Mouse (Mus musculus): ENCODE results near the gene Phlda3.

Gene Phlda3

GRCm38 (mm10) chr1:135770896-135771572 lies 5.1 kb downstream of the Phlda3 start:
- no peak for TF ChIP-seq GATA4 (IDR thresholded peaks at IDR 0.05; ENCODE audit: insufficient replicate concordance, low read length)

GRCm38 (mm10) chr1:135771573-135771970 lies 5.7 kb downstream of the Phlda3 start:
- no peak for TF ChIP-seq GATA4 (IDR thresholded peaks at IDR 0.05; ENCODE audit: insufficient replicate concordance, low read length)

- no peak for TF ChIP-seq GATA4 (IDR thresholded peaks at IDR 0.05; ENCODE audit: insufficient replicate concordance, low read length)
Observed at GRCm38 (mm10) chr1:135776596-135776995, 10.7 kb downstream of the Phlda3 start.

- no peak for TF ChIP-seq GATA4 (IDR thresholded peaks at IDR 0.05; ENCODE audit: insufficient replicate concordance, low read length)
Observed at GRCm38 (mm10) chr1:135777046-135777445, 11.1 kb downstream of the Phlda3 start.

- TF ChIP-seq GATA4 (IDR thresholded peaks at IDR 0.05; ENCODE audit: insufficient replicate concordance, low read length) = no peak
Observed at GRCm38 (mm10) chr1:135778780-135779535, 13.0 kb downstream of the Phlda3 start, which contains the start of gene Tnni1. Tnni1 (plus strand) TSS chr1:135779434.

- TF ChIP-seq GATA4 (IDR thresholded peaks at IDR 0.05; ENCODE audit: insufficient replicate concordance, low read length) = no peak
Observed at GRCm38 (mm10) chr1:135780649-135781048, 14.7 kb downstream of the Phlda3 start.

GRCm38 (mm10) chr1:135781220-135781619 lies 15.3 kb downstream of the Phlda3 start:
- TF ChIP-seq GATA4 (IDR thresholded peaks at IDR 0.05; ENCODE audit: insufficient replicate concordance, low read length) = no peak

- TF ChIP-seq GATA4 (IDR thresholded peaks at IDR 0.05; ENCODE audit: insufficient replicate concordance, low read length) = no peak
Observed at GRCm38 (mm10) chr1:135782816-135783215, 16.9 kb downstream of the Phlda3 start.

GRCm38 (mm10) chr1:135787799-135788198 lies 21.9 kb downstream of the Phlda3 start:
- TF ChIP-seq GATA4 (IDR thresholded peaks at IDR 0.05; ENCODE audit: insufficient replicate concordance, low read length) = no peak

GRCm38 (mm10) chr1:135788708-135789107 lies 22.8 kb downstream of the Phlda3 start:
- TF ChIP-seq GATA4 (IDR thresholded peaks at IDR 0.05; ENCODE audit: insufficient replicate concordance, low read length) = no peak

GRCm38 (mm10) chr1:135789815-135790214 lies 23.9 kb downstream of the Phlda3 start:
- peak; percentile 44; the same call in 1 of the 2 replicates for TF ChIP-seq GATA4 (IDR thresholded peaks at IDR 0.05; ENCODE audit: insufficient replicate concordance, low read length)

- TF ChIP-seq GATA4 (IDR thresholded peaks at IDR 0.05; ENCODE audit: insufficient replicate concordance, low read length) = no peak
Observed at GRCm38 (mm10) chr1:135792143-135792939, 26.4 kb downstream of the Phlda3 start.

GRCm38 (mm10) chr1:135793370-135794215 lies 27.7 kb downstream of the Phlda3 start:
- no peak for TF ChIP-seq GATA4 (IDR thresholded peaks at IDR 0.05; ENCODE audit: insufficient replicate concordance, low read length)

- TF ChIP-seq GATA4 (IDR thresholded peaks at IDR 0.05; ENCODE audit: insufficient replicate concordance, low read length) = no peak
Observed at GRCm38 (mm10) chr1:135794216-135795134, 28.6 kb downstream of the Phlda3 start.
